Mouse (Mus musculus) neural tube, embryonic 11.5 days (tissue): ENCODE data around the gene Keap1. TPM values are rescaled to one million over a fixed set of nuclear protein-coding genes. Genes with fewer than 3 reads are reported as not detected.
"Not testable (repeated sequence)": the region's sequence is repeated elsewhere in the genome, so short reads cannot be mapped to it uniquely, and the experiment has no call there.

ENCODE experiments used
- ATAC-seq: fragments of 200-750 bp; cut with Nextera tagmentation; 2 replicates; pipeline ENCODE4 v1.8.0; 2017; ENCODE audit warnings: moderate number of reproducible peaks, mild to moderate bottlenecking, moderate TSS enrichment, moderate library complexity; ENCODE audit not compliant: insufficient read depth, low FRiP score, low TSS enrichment
- DNase-seq: peaks from one replicate; pipeline ENCODE4 v3.0.0-alpha.2; 2015; ENCODE audit warnings: low spot score
- H3K27ac ChIP-seq: fragments of 300-500 bp; sonication (generic); 2 replicates; pipeline ENCODE4 v1.5.1; 2014; ENCODE audit warnings: low read depth, mild to moderate bottlenecking, low read length
- H3K27me3 ChIP-seq: fragments of 300-500 bp; sonication (generic); 2 replicates; pipeline ENCODE4 v1.6.1; 2014; ENCODE audit warnings: mild to moderate bottlenecking, low read length, mixed read lengths; ENCODE audit not compliant: control insufficient read depth, insufficient read depth
- H3K36me3 ChIP-seq: fragments of 300-500 bp; sonication (generic); 2 replicates; pipeline ENCODE4 v1.6.1; 2014; ENCODE audit warnings: mild to moderate bottlenecking, low read length, moderate library complexity, mixed read lengths; ENCODE audit not compliant: control insufficient read depth, insufficient read depth
- H3K4me1 ChIP-seq: fragments of 300-500 bp; sonication (generic); 2 replicates; pipeline ENCODE4 v1.6.1; 2014; ENCODE audit warnings: low read length, mixed read lengths; ENCODE audit not compliant: control insufficient read depth, insufficient read depth
- H3K4me2 ChIP-seq: fragments of 300-500 bp; sonication (generic); 2 replicates; pipeline ENCODE4 v1.6.1; 2014; ENCODE audit warnings: low read depth, mild to moderate bottlenecking, moderate library complexity
- H3K4me3 ChIP-seq: fragments of 300-500 bp; sonication (generic); 2 replicates; pipeline ENCODE4 v1.5.1; 2014; ENCODE audit warnings: low read depth, low read length
- H3K9ac ChIP-seq: fragments of 300-500 bp; sonication (generic); 2 replicates; pipeline ENCODE4 v1.6.1; 2014; ENCODE audit warnings: mild to moderate bottlenecking, low read length
- H3K9me3 ChIP-seq: fragments of 300-500 bp; sonication (generic); 2 replicates; pipeline ENCODE4 v1.6.1; 2016; ENCODE audit warnings: low read length; ENCODE audit not compliant: control insufficient read depth
- WGBS: fragments of 180-500 bp; shearing (Covaris S2); extraction: QIAGEN DNeasy Blood & Tissue Kit; methylation state at CpG from one replicate; pipeline ENCODE4 v1.1.7; 2014; 5-methylcytosine and 5-hydroxymethylcytosine counted together
- polyA plus RNA-seq: library from polyadenylated mRNA; unstranded; fragments of >200 nt; fragmentation: Nextera tagmentation; extraction: Ambion mirVana; gene quantifications from 2 replicates; pipeline ENCODE4 v1.2.1, GENCODE M21; 2014

Keap1 gene
- polyA plus RNA-seq, 1 experiment from 2014 or later = 32.3 TPM

GRCm38 (mm10) chr9:21275727-21276126, 36.6 kb upstream of the Keap1 start:
- no peak overlapping the region for H3K4me2 ChIP-seq
- H3K27me3 ChIP-seq = no peaks in the 10 kb centered on the region
- H3K4me3 ChIP-seq = no peak overlapping the region
- no peaks in the 10 kb centered on the region for H3K9me3 ChIP-seq
- H3K9ac ChIP-seq = no peak overlapping the region
- no peak for DNase-seq
- 93% methylated on average over 12 of the region's 12 CpGs for WGBS
- ATAC-seq = no peak
- no peaks in the 10 kb centered on the region for H3K4me1 ChIP-seq
- peaks cover 44% of the 10 kb centered on the region for H3K36me3 ChIP-seq
- no peak overlapping the region for H3K27ac ChIP-seq

- no peaks in the 10 kb centered on the region for H3K9me3 ChIP-seq
- ATAC-seq (no peak), DNase-seq (no peak)
- peaks cover 49% of the 10 kb centered on the region for H3K36me3 ChIP-seq
- no peak overlapping the region for H3K9ac ChIP-seq
- no peak overlapping the region for H3K4me2 ChIP-seq
- 90% methylated on average over 7 of the region's 7 CpGs for WGBS
- H3K27me3 ChIP-seq = no peaks in the 10 kb centered on the region
- H3K4me3 ChIP-seq = no peak overlapping the region
- H3K4me1 ChIP-seq = no peaks in the 10 kb centered on the region
- H3K27ac ChIP-seq = no peak overlapping the region
Measured at GRCm38 (mm10) chr9:21275013-21275710, 36.0 kb upstream of the Keap1 start.

- no peaks in the 10 kb centered on the region for H3K9me3 ChIP-seq
- H3K4me1 ChIP-seq = no peaks in the 10 kb centered on the region
- ATAC-seq (no peak), DNase-seq (no peak)
- no peak overlapping the region for H3K9ac ChIP-seq
- 98% methylated on average over 3 of the region's 3 CpGs for WGBS
- H3K27ac ChIP-seq = no peak overlapping the region
- H3K36me3 ChIP-seq = peaks cover 46% of the 10 kb centered on the region
- H3K4me3 ChIP-seq = no peak overlapping the region
- H3K4me2 ChIP-seq = no peak overlapping the region
- H3K27me3 ChIP-seq = no peaks in the 10 kb centered on the region
Measured at GRCm38 (mm10) chr9:21274336-21274735, 35.2 kb upstream of the Keap1 start.

- WGBS = 84% methylated on average over 7 of the region's 7 CpGs
Measured at GRCm38 (mm10) chr9:21273520-21274228, 34.5 kb upstream of the Keap1 start.

GRCm38 (mm10) chr9:21273094-21273493, 33.9 kb upstream of the Keap1 start:
- no peak for ATAC-seq
- Histone ChIP-seq H3K4me3 (no peak overlapping the region), H3K27ac (no peak overlapping the region), H3K4me2 (no peak overlapping the region), H3K27me3 (no peaks in the 10 kb centered on the region), H3K9ac (no peak overlapping the region), H3K9me3 (no peaks in the 10 kb centered on the region), H3K36me3 (peaks cover 42% of the 10 kb centered on the region), H3K4me1 (no peaks in the 10 kb centered on the region)
- DNase-seq = no peak
- 89% methylated on average over 8 of the region's 8 CpGs for WGBS

More at GRCm38 (mm10) chr9:21273520-21274228, 34.5 kb upstream of the Keap1 start:
- Histone ChIP-seq H3K36me3 (peaks cover 43% of the 10 kb centered on the region), H3K4me1 (no peaks in the 10 kb centered on the region), H3K4me3 (no peak overlapping the region), H3K9ac (no peak overlapping the region), H3K9me3 (no peaks in the 10 kb centered on the region), H3K27ac (no peak overlapping the region), H3K27me3 (no peaks in the 10 kb centered on the region), H3K4me2 (no peak overlapping the region)
- DNase-seq (no peak), ATAC-seq (no peak)

- Histone ChIP-seq H3K27me3 (no peaks in the 10 kb centered on the region), H3K4me1 (no peaks in the 10 kb centered on the region), H3K9ac (no peak overlapping the region), H3K9me3 (no peaks in the 10 kb centered on the region), H3K4me2 (no peak overlapping the region), H3K27ac (no peak overlapping the region), H3K4me3 (no peak overlapping the region), H3K36me3 (peaks cover 37% of the 10 kb centered on the region)
- WGBS = 92% methylated on average over 9 of the region's 9 CpGs
- ATAC-seq = no peak
- no peak for DNase-seq
Measured at GRCm38 (mm10) chr9:21272391-21272790, 33.2 kb upstream of the Keap1 start.

GRCm38 (mm10) chr9:21269590-21269989, 30.4 kb upstream of the Keap1 start:
- not testable (repeated sequence) for H3K4me2 ChIP-seq, H3K4me1 ChIP-seq, H3K9me3 ChIP-seq, H3K4me3 ChIP-seq, H3K27me3 ChIP-seq, DNase-seq, H3K9ac ChIP-seq, ATAC-seq, H3K27ac ChIP-seq
- 87% methylated on average over 5 of the region's 5 CpGs for WGBS
- peaks cover 27% of the 10 kb centered on the region for H3K36me3 ChIP-seq

- H3K4me1 ChIP-seq = peaks cover 10% of the 10 kb centered on the region; the same call in 1 of the 2 replicates
- no peak overlapping the region for H3K27ac ChIP-seq
- H3K4me3 ChIP-seq = no peak overlapping the region
- H3K9me3 ChIP-seq = no peaks in the 10 kb centered on the region
- H3K4me2 ChIP-seq = no peak overlapping the region
- H3K9ac ChIP-seq = no peak overlapping the region
- no peak for DNase-seq
- ATAC-seq = no peak
- 94% methylated on average over 16 of the region's 16 CpGs for WGBS
- peaks cover 23% of the 10 kb centered on the region for H3K36me3 ChIP-seq
- H3K27me3 ChIP-seq = no peaks in the 10 kb centered on the region
Measured at GRCm38 (mm10) chr9:21268305-21268704, 29.1 kb upstream of the Keap1 start.

GRCm38 (mm10) chr9:21266889-21267288, 27.7 kb upstream of the Keap1 start:
- Histone ChIP-seq H3K4me3 (no peak overlapping the region), H3K36me3 (peaks cover 13% of the 10 kb centered on the region)

More at GRCm38 (mm10) chr9:21266889-21267288, 27.7 kb upstream of the Keap1 start:
- ATAC-seq (no peak), DNase-seq (no peak)
- 87% methylated on average over 5 of the region's 5 CpGs for WGBS
- Histone ChIP-seq H3K27ac (no peak overlapping the region), H3K4me2 (no peak overlapping the region), H3K9me3 (no peaks in the 10 kb centered on the region), H3K4me1 (peaks cover 10% of the 10 kb centered on the region; the same call in 1 of the 2 replicates), H3K9ac (no peak overlapping the region), H3K27me3 (no peaks in the 10 kb centered on the region)
